Mouse (Mus musculus) forebrain, embryonic 13.5 days (tissue): ENCODE measurements around the gene Wfdc6a. TPM values are rescaled to one million over a fixed set of nuclear protein-coding genes. Genes with fewer than 3 reads are reported as not detected.

Source experiments
- ATAC-seq: fragments of 200-750 bp; cut with Nextera tagmentation; 2 replicates; pipeline ENCODE4 v1.8.0; 2017
- H3K27ac ChIP-seq: fragments of 300-500 bp; sonication (generic); 2 replicates; pipeline ENCODE4 v1.5.1; 2015; ENCODE audit warnings: inconsistent platforms, mild to moderate bottlenecking, moderate library complexity
- H3K27me3 ChIP-seq: fragments of 300-500 bp; sonication (generic); 2 replicates; pipeline ENCODE4 v1.6.1; 2015; ENCODE audit warnings: mild to moderate bottlenecking, inconsistent platforms
- H3K36me3 ChIP-seq: fragments of 300-500 bp; sonication (generic); 2 replicates; pipeline ENCODE4 v1.6.1; 2015; ENCODE audit warnings: mild to moderate bottlenecking, inconsistent platforms; ENCODE audit not compliant: poor library complexity, severe bottlenecking
- H3K4me1 ChIP-seq: fragments of 300-500 bp; sonication (generic); 2 replicates; pipeline ENCODE4 v1.6.1; 2015; ENCODE audit warnings: inconsistent platforms
- H3K4me2 ChIP-seq: fragments of 300-500 bp; sonication (generic); 2 replicates; pipeline ENCODE4 v1.6.1; 2015; ENCODE audit warnings: inconsistent platforms, mild to moderate bottlenecking, moderate library complexity
- H3K4me3 ChIP-seq: fragments of 300-500 bp; sonication (generic); 2 replicates; pipeline ENCODE4 v1.5.1; 2015; ENCODE audit warnings: mild to moderate bottlenecking, inconsistent platforms
- H3K9ac ChIP-seq: fragments of 300-500 bp; sonication (generic); 2 replicates; pipeline ENCODE4 v1.6.1; 2015; ENCODE audit warnings: mild to moderate bottlenecking, inconsistent platforms
- H3K9me3 ChIP-seq: fragments of 300-500 bp; sonication (generic); replicated peaks from 2 replicates; pipeline ENCODE4 v1.6.1; 2016; ENCODE audit warnings: inconsistent platforms
- WGBS: fragments of 180-500 bp; shearing (Covaris S2); methylation state at CpG from one replicate; pipeline ENCODE4 v1.1.7; 2015; 5-methylcytosine and 5-hydroxymethylcytosine counted together
- polyA plus RNA-seq: library from polyadenylated mRNA; unstranded; fragments of >200 nt; fragmentation: Nextera tagmentation; extraction: Ambion mirVana; gene quantifications from 2 replicates; pipeline ENCODE4 v1.2.1, GENCODE M21; 2015

The Wfdc6a gene
- polyA plus RNA-seq, 1 experiment from 2014 or later, result not detected

DNA sequence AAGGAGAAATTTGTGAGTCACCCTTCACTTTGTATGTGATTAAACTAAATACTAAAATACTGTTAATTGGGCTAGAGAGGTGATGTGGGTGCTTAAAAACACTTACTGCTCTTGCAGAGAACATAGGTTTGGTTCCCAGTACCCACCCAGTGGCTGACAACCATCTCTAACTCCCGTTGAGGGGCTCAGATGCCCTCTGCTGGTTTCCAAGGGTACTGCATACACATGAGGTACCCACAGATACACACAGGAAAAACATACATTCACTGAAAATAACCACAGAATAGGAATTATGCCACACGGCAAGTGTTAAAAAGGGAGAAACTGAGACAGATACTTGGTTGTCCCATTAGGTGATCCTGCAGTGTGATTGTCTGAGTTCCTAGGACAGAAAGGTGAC lies 18.2 kb downstream of the Wfdc6a start:
- Histone ChIP-seq H3K4me2 (no peak overlapping the region), H3K9me3 (no peaks in the 10 kb centered on the region), H3K36me3 (no peaks in the 10 kb centered on the region), H3K27me3 (peaks cover 12% of the 10 kb centered on the region), H3K4me1 (peaks cover 23% of the 10 kb centered on the region), H3K9ac (no peak overlapping the region), H3K27ac (no peak overlapping the region), H3K4me3 (no peak overlapping the region)
- 84% methylated on average over 2 of the region's 2 CpGs for WGBS
- ATAC-seq, result no peak

DNA sequence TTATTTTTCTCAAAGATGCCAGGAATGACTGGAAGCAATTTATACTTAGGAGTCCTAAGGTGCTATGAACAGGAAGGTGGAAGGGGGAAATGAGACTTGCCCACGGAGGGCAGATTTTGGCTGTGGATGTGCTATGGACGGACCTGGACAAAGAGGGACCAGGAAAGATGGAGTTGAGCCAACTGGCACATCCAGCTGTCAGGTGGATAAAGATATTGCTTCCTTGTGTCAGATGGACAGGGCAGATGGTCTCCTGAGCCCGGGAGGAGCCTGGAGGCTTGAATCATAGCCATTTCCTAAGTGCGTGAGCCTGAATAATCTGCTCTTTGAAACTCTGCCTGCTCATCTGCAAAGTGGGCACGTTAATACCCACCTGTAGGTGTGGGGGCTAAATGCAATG lies 20.9 kb downstream of the Wfdc6a start:
- Histone ChIP-seq H3K4me2 (peak overlapping the region; percentile 96; the same call in 1 of the 2 replicates), H3K27me3 (peaks cover 15% of the 10 kb centered on the region), H3K9me3 (no peaks in the 10 kb centered on the region), H3K36me3 (no peaks in the 10 kb centered on the region), H3K4me3 (no peak overlapping the region), H3K27ac (no peak overlapping the region), H3K4me1 (peaks cover 23% of the 10 kb centered on the region), H3K9ac (no peak overlapping the region)
- WGBS, result 75% methylated on average over 5 of the region's 5 CpGs
- ATAC-seq, result no peak

DNA sequence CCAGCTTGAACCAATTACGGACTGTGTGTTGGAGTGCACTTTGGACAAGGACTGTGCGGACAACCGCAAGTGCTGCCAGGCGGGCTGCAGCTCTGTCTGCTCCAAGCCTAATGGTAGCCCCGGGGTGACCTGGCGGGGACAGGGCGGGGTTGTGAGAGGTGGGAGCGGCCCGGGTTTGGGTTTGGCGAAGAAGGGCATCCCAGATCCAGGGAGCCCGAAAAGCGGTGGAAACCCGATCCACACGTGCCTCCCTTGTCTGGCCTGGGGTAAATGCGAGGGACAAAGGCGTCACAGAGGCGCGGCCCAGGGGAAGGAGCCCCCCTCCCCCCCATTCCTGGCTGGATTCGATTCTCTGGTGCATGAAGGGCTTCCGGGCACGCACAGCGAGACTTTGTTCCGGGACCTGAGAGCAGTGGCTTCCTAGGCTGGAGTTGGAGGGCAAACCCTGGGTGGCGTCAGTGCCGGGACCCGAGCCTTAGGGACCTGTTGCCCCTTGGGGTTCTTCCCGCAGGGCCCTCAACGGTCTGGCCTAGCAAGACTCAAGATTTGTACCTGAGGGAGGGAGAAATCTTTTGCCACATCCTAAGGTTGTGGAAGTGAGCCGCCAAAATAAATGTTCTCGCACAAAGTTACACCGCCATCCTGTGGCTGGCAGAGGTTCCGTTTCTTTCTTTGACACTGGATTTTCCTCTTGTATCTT lies 21.8 kb downstream of the Wfdc6a start:
- Histone ChIP-seq H3K9me3 (no peaks in the 10 kb centered on the region), H3K36me3 (no peaks in the 10 kb centered on the region), H3K4me1 (peaks cover 23% of the 10 kb centered on the region), H3K27ac (no peak overlapping the region), H3K4me2 (peak overlapping the region; percentile 96), H3K27me3 (peaks cover 15% of the 10 kb centered on the region), H3K4me3 (peak overlapping the region; percentile 47), H3K9ac (peak overlapping the region; percentile 72)
- ATAC-seq, result peak; percentile 65
- WGBS, result 1% methylated on average over 32 of the region's 32 CpGs

DNA sequence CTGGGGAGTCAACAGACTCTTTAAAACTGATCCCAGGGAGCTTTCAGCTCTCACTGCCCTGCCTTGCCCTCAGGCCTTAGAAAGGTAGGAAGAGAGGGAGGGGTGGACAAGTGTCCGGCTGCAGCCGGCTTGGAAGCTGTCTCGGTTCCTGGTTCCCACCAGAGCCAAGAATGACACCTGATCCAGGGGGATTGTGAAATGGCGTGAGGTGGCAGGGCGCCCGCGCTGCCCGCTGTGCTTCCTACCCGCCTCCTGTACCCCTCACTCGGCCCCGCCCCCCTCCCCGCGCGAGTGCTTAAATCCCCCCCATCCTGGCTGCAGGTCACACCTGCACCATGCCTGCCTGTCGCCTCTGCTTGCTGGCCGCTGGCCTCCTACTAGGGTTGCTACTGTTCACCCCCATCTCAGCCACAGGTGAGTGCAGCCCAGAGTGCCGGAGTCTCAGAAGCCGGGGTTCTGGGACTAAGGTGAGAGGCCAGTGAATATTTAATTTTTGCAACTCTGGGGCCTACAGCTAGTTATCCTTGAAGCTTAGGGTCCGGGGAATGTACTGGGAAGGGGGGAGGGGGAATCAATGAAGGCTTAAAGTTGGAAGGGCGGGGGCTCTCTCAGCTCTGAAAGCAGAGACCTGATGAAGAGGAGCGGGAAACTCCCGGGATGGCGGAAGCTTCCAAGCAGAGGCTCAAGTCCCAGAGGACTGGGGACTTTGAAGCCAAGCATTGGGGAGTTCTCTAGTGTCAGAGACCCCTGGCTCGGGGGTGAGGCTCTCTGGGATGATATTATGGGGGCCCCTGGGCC lies 22.7 kb downstream of the Wfdc6a start, which contains the start of gene Wfdc2:
Gene Wfdc2, plus strand, starts transcription at position 23 of the 798 bp plus-strand sequence.
- H3K27me3 ChIP-seq, result peaks cover 15% of the 10 kb centered on the region
- no peak within 1 kb of the TSS for H3K27ac ChIP-seq
- 2% methylated on average over 24 of the region's 24 CpGs for WGBS
- H3K4me1 ChIP-seq, result peaks cover 23% of the 10 kb centered on the region
- H3K9me3 ChIP-seq, result no peaks in the 10 kb centered on the region
- H3K36me3 ChIP-seq, result no peaks in the 10 kb centered on the region
- H3K9ac ChIP-seq, result peak within 1 kb of the TSS; percentile 72
- peak within 1 kb of the TSS; percentile 47 for H3K4me3 ChIP-seq
- ATAC-seq, result no peak; the same call in 1 of the 2 replicates
- H3K4me2 ChIP-seq, result peak within 1 kb of the TSS; percentile 96

DNA sequence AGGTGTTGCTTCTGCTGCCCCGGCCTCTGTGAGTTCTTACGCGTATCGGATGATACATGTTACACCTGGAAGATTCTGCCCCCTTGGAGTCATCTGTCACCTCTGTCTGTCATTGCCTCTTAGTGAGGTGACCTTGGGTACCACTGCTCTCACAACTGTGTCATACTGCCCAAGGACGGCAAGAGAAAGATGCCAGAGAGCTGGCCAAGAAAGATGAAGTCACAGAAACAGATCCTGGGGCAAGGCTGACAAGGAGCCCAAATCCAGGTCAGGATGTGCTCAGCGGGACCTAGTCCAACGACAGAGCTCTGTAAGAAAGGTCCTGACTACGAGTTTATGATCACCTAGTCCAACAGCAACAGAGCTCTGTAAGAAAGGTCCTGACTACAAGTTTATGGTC lies 25.1 kb downstream of the Wfdc6a start:
- H3K9me3 ChIP-seq, result no peaks in the 10 kb centered on the region
- no peak for ATAC-seq
- H3K4me2 ChIP-seq, result no peak overlapping the region

DNA sequence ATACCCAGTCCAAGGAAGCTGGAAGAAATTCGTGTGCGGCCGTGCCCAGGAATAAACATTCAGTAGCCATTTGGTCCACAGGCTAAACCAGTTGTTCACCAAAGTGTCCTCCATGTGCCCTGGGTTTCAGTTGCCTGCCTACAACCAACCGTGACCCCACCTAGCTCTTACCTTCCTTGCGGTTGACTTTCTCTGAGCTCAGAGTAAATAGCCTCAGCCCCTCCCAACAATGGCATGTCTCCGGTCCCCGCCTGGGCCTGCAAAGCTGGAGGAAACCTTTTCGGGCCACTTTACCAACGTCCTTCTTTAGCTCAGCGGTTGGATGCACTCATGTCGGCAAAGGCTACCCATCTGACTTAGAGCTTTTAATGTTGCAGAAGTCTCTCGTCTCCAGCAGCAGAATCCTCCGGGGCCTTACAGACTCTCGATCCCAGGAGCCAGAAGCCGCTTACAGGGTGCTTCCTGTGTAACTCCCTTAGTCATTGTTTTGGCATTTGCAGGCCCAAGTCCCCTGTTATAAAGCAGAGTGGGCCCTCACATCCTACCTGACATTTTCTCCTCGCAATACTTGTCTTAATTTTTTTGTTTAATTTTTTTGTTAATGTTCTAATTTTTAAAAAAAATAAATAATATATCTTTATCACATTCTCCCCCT lies 26.1 kb downstream of the Wfdc6a start:
- Histone ChIP-seq H3K4me3 (no peak overlapping the region), H3K36me3 (no peaks in the 10 kb centered on the region), H3K4me1 (peaks cover 19% of the 10 kb centered on the region), H3K27me3 (peaks cover 15% of the 10 kb centered on the region), H3K4me2 (no peak overlapping the region), H3K9me3 (no peaks in the 10 kb centered on the region), H3K9ac (no peak overlapping the region), H3K27ac (no peak overlapping the region)
- no peak for ATAC-seq
- 45% methylated on average over 16 of the region's 16 CpGs for WGBS

More for the DNA sequence above, 25.1 kb downstream of the Wfdc6a start:
- WGBS, result 92% methylated on average over 8 of the region's 8 CpGs
- H3K4me1 ChIP-seq, result peaks cover 23% of the 10 kb centered on the region
- H3K36me3 ChIP-seq, result no peaks in the 10 kb centered on the region
- H3K9ac ChIP-seq, result no peak overlapping the region
- H3K27ac ChIP-seq, result no peak overlapping the region
- peaks cover 15% of the 10 kb centered on the region for H3K27me3 ChIP-seq
- H3K4me3 ChIP-seq, result no peak overlapping the region

DNA sequence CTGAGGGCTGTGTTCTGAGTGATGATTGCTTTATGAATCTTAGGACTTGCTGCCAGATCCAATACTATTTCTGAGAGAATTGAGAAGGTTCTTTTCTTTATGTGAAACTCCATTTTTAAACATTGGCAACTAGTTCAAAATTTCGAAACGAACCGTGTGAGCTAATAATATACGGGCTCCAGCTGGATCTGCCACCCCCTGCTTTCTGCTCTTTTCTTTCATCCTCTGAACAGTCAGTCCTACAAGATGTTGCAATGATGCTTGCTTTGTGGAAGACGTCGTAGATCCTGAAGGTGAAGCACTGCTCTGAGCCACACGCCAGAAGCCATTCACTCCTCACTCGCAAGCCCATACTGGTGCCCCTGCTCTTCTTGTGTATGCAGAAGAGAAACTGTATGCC lies 26.8 kb downstream of the Wfdc6a start:
- ATAC-seq, result no peak
- H3K27me3 ChIP-seq, result peaks cover 15% of the 10 kb centered on the region
- H3K4me2 ChIP-seq, result no peak overlapping the region
- no peak overlapping the region for H3K27ac ChIP-seq
- 87% methylated on average over 8 of the region's 8 CpGs for WGBS
- H3K9me3 ChIP-seq, result no peaks in the 10 kb centered on the region
- no peak overlapping the region for H3K4me3 ChIP-seq
- peaks cover 12% of the 10 kb centered on the region for H3K4me1 ChIP-seq
- H3K9ac ChIP-seq, result no peak overlapping the region
- no peaks in the 10 kb centered on the region for H3K36me3 ChIP-seq

DNA sequence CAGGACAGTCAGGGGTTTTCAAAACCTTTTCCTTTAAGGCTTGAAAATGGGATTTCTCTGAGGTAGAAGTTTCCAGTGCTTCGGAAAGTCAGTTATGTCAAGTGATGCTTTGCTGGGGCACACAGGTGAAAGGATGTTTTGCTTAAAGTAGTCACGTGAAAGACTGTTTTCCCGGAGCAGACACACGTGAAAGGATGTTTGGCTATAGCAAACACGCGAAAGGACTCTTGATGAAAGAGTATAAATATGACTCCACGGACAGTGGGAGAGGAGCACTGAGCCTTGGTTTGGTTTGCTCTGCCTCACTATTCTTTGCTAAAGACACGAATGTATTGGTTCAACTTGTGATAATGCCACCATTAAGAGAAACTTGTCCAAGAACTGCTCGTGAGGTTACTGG lies 33.7 kb downstream of the Wfdc6a start:
- ATAC-seq, result no peak
- 93% methylated on average over 9 of the region's 9 CpGs for WGBS
- H3K9ac ChIP-seq, result no peak overlapping the region

DNA sequence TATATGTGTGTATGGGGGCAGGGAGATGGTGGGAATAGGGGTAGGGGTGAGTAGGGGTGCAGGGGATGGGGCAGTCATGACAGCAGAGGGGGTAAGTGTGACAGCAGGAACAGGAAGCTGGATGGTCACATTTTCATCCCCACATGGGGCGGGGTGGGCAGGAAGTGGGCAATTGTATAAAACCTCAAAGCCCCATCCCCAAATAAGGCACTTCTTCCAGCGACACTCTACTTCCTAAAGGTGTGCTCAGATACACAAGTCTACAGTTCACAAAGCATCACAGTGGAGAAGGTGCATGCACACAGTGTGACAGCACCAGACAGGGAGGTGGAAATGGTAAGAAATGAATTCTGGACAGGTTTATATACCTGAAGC lies 34.4 kb downstream of the Wfdc6a start:
- 93% methylated on average over 2 of the region's 2 CpGs for WGBS

More for the DNA sequence above, 33.7 kb downstream of the Wfdc6a start:
- Histone ChIP-seq H3K4me2 (no peak overlapping the region), H3K27ac (no peak overlapping the region), H3K36me3 (no peaks in the 10 kb centered on the region), H3K27me3 (no peaks in the 10 kb centered on the region), H3K4me1 (peaks cover 7% of the 10 kb centered on the region), H3K4me3 (no peak overlapping the region), H3K9me3 (no peaks in the 10 kb centered on the region)

DNA sequence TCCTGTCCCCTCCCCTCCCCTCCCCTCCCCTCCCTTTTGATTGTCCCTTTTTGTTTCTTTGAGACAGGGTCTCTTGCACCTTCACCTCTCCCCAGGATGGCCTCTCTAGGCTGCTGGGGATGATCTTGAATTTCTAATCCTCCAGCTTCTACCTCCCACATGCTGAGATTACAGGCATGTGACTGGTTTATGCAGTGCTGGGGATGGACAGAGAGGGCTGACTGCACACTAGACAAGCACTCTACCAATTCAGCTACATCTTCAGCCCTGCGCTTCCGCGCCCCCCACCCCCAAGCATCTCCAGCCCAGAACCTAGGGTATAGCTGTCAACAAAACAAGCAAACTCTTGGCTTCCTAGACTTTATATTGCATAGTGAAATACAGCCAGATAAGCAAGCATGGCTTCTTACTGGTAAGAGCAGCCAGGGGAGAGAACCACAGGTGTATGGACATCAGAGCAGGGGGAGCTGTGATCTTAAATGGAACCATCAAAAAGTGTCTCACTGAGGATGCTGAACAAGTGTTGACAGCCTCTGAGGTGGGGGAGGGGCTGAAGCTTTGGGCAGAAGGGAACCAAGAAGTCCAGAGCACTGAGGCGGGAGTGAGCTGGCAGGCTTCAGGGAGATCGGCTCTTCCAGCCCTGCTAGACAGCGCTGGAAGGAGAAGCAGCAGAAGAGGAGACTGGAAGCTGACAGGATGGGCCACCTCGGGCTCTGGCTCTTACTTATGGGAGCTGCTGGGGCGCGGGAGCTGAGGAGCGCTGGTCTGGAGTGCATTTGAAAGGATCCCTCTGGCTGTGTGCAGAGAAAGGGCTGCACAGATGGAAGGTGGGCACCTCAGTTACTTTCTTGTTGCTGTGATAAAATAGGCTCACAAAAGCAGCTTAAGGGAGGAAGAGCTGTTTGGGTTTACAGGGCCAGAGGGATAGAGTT lies 35.0 kb downstream of the Wfdc6a start:
- Histone ChIP-seq H3K4me1 (peaks cover 7% of the 10 kb centered on the region), H3K9me3 (no peaks in the 10 kb centered on the region), H3K27ac (no peak overlapping the region), H3K4me3 (no peak overlapping the region), H3K36me3 (no peaks in the 10 kb centered on the region), H3K9ac (no peak overlapping the region), H3K27me3 (no peaks in the 10 kb centered on the region), H3K4me2 (peak overlapping the region; percentile 11; the same call in 1 of the 2 replicates)
- no peak for ATAC-seq
- 17% methylated on average over 10 of the region's 10 CpGs for WGBS

More for the DNA sequence above, 34.4 kb downstream of the Wfdc6a start:
- Histone ChIP-seq H3K36me3 (no peaks in the 10 kb centered on the region), H3K4me1 (peaks cover 7% of the 10 kb centered on the region), H3K4me3 (no peak overlapping the region), H3K27me3 (no peaks in the 10 kb centered on the region), H3K9me3 (no peaks in the 10 kb centered on the region), H3K9ac (no peak overlapping the region), H3K27ac (no peak overlapping the region), H3K4me2 (no peak overlapping the region)
- ATAC-seq, result no peak

DNA sequence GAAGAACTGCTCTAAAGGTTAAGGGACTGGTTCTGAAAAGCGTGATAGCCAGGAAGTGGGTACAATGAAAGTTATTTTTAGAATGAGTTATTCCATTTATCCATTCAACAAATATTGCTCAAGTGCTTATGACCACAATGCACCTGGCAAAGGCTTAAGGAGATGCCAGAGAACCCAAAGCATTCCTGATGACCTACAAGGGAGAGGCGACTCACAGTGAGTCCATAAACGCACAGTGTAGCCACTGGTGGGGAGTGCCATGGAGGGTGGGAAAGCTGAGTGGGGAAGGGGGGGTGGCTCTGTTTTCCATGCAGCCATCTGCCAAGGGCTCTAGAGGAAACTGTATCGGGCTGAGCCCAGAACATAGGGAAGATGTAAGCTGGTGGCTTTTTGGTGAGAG lies 35.9 kb downstream of the Wfdc6a start:
- H3K9ac ChIP-seq, result no peak overlapping the region
- ATAC-seq, result no peak
- H3K27me3 ChIP-seq, result no peaks in the 10 kb centered on the region; the same call in 1 of the 2 replicates
- H3K36me3 ChIP-seq, result no peaks in the 10 kb centered on the region
- H3K4me1 ChIP-seq, result peaks cover 7% of the 10 kb centered on the region
- no peak overlapping the region for H3K27ac ChIP-seq
- H3K9me3 ChIP-seq, result no peaks in the 10 kb centered on the region
- no peak overlapping the region for H3K4me2 ChIP-seq
- H3K4me3 ChIP-seq, result no peak overlapping the region
- WGBS, result 52% methylated on average over 4 of the region's 4 CpGs
